Mouse (Mus musculus) Patski (cell line): ENCODE measurements around the gene Xrcc1. TPM values are rescaled to one million over a fixed set of nuclear protein-coding genes. Genes with fewer than 3 reads are reported as not detected.
"Not testable (repeated sequence)": the region's sequence is repeated elsewhere in the genome, so short reads cannot be mapped to it uniquely, and the experiment has no call there.

Source experiments
- ATAC-seq: fragments of 100-300 bp; one replicate; pipeline ENCODE4 v1.8.0; 2021
- CTCF ChIA-PET: fragments of 350-600 bp; sonication (Branson Sonifier 250); formaldehyde crosslinking; loops from one replicate; lab custom pipeline; 2022; ENCODE audit warnings: inconsistent platforms; lab: Charles Lee
- POLR2A ChIA-PET: fragments of 350-600 bp; sonication (Branson Sonifier 250); formaldehyde crosslinking; loops from one replicate; lab custom pipeline; 2022; ENCODE audit warnings: antibody characterized with exemption, inconsistent platforms; lab: Charles Lee
- DNase-seq: peaks from one replicate; pipeline ENCODE4 v3.0.0-alpha.2; 2011; ENCODE audit warnings: low read depth, low spot score
- H3K27me3 ChIP-seq: fragments of 371-371 bp; one replicate; pipeline ENCODE4 v1.5.1; 2021
- CTCF ChIP-seq: fragments of 100-300 bp; IDR thresholded peaks from one replicate; pipeline ENCODE4 v1.5.1; 2021
- in situ Hi-C: fragments of 300-500 bp; cut with MboI; formaldehyde crosslinking; loops from 3 replicates; pipeline ENCODE4 v1.11.1; 2018; ENCODE audit warnings: low pct_unique_long_range_greater_than_20kb, mixed read lengths
- polyA plus RNA-seq: library from polyadenylated mRNA; unstranded; gene quantifications from one replicate; pipeline ENCODE4 v1.2.3, GENCODE M21; 2021

The Xrcc1 gene
- polyA plus RNA-seq, 1 experiment from 2014 or later = 60.3 TPM

DNA sequence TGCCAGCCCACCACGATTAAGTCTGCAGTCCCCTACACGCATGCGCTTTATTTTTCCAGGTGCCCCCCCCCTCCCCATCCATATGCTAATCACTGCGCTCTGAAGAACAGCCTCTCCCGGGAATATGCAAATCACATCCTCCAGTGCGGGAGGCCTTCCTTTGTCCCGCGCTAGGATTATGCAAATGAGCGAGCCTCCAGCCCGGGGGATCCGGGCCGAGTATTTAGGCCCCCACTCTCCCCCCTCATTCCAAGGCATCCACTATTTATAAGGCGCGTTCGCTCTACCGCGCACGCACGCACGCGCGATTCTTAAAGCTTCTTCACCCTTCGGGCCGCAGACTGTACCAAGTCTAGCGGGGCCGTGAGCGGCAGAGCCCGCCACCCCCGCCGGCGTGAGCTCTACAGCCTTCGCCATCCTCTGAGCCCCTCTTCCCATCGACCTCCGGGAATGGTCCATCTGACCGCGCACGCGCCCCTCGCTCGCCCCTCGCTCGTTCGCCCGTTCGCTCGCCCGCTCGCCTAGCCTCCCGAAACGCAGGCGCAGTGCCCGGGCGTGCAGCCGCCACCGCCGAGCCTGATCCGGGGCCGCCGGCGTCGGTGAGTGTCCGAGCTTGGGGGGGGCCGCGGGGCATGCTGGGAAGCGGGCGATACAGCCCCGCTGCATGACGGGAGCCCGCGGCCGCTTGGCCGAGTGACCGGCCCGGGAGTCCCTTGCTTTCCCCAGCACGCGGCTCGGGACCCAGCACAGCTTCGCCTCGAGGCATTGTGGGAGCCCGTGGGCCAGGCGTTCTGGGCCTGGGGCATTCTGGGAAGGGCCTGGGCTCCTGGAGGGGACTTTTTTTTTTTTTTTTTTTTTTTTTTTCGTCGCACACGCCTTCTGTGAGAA is 39.0 kb upstream of the Xrcc1 start, which contains the start of gene Zfp428:
Gene Zfp428, plus strand, starts transcription at position 169 of the 888 bp plus-strand sequence.
- in situ Hi-C loops = no loop called here
- no peak for TF ChIP-seq CTCF
- DNase-seq (peak; percentile 53), ATAC-seq (peak; percentile 90)
- POLR2A ChIA-PET = interaction anchor here (0.6 to 2.5 kb wide), 13 partner anchors 9 to 383 kb away, joined by 3 to 11 read pairs (median 4); partner anchors contain the start of gene Irgq
- H3K27me3 ChIP-seq = no peaks in the 10 kb centered on the region
- CTCF ChIA-PET = interaction anchor here (1.2 to 2.1 kb wide), 4 partner anchors 11 to 34 kb away, joined by 3 to 9 read pairs (median 6); partner anchors contain the start of gene Irgq

DNA sequence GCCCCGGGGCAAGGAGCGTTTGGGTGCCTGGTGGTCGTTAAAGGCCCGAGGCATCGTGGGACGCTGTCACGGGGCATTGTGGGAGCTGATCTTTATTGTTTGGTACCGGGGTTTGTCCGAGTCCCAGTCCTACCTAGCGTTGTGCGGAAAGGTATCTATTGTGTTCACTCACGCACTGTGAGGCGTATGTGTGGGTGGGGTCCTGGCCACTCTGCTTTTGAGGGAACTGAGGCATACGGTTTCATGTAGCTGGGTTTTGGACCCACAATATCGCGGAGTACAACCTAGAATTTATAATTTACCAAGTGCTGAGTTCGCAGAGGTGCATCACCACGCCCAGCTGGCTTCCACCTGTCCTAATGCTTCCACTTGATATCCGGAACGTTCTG is 38.4 kb upstream of the Xrcc1 start:
- DNase-seq = no peak
- no peak for TF ChIP-seq CTCF
- H3K27me3 ChIP-seq = no peaks in the 10 kb centered on the region
- ChIA-PET CTCF (interaction anchor here (0.6 to 2.1 kb wide), 4 partner anchors 10 to 29 kb away, joined by 3 to 7 read pairs (median 4); partner anchors contain the start of gene Irgq), POLR2A (interaction anchor here (0.6 to 2.5 kb wide), 10 partner anchors 8 to 384 kb away, joined by 3 to 11 read pairs (median 4); partner anchors contain the start of gene Irgq)
- ATAC-seq = no peak
- in situ Hi-C loops = no loop called here

GRCm38 (mm10) chr7:24512355-24512754 is 33.7 kb upstream of the Xrcc1 start, which contains the start of gene AC161166.1:
Gene AC161166.1, minus strand, starts transcription at chr7:24512455.
- ATAC-seq = no peak
- ChIA-PET POLR2A (interaction anchor here (1.3 kb wide), 1 partner anchor 9 kb away, joined by 3 read pairs; no protein-coding TSS in a partner anchor), CTCF (no interaction called here)
- no peaks in the 10 kb centered on the region for H3K27me3 ChIP-seq
- in situ Hi-C loops = no loop called here
- no peak for DNase-seq
- TF ChIP-seq CTCF = no peak

GRCm38 (mm10) chr7:24516319-24516718 is 29.8 kb upstream of the Xrcc1 start:
- not testable (repeated sequence) for ATAC-seq, DNase-seq
- CTCF ChIA-PET = interaction anchor here (1.5 kb wide), 1 partner anchor 42 kb away, joined by 5 read pairs; no protein-coding TSS in a partner anchor

GRCm38 (mm10) chr7:24517077-24517476 is 29.0 kb upstream of the Xrcc1 start:
- in situ Hi-C loops = no loop called here

More at GRCm38 (mm10) chr7:24516319-24516718, 29.8 kb upstream of the Xrcc1 start:
- H3K27me3 ChIP-seq, in situ Hi-C loops: not testable (repeated sequence)
- POLR2A ChIA-PET = interaction anchor here (1.1 kb wide), 1 partner anchor 9 kb away, joined by 3 read pairs; no protein-coding TSS in a partner anchor

GRCm38 (mm10) chr7:24517654-24518053 is 28.4 kb upstream of the Xrcc1 start:
- POLR2A ChIA-PET = interaction anchor here (1.9 kb wide), 1 partner anchor 10 kb away, joined by 8 read pairs; the partner anchor contains the start of gene Zfp428
- DNase-seq (no peak), ATAC-seq (no peak)
- no peaks in the 10 kb centered on the region for H3K27me3 ChIP-seq
- CTCF ChIA-PET = interaction anchor here (1.5 to 1.8 kb wide), 2 partner anchors 9 to 44 kb away, joined by 5 to 7 read pairs; no protein-coding TSS in a partner anchor
- no peak for TF ChIP-seq CTCF
- in situ Hi-C loops = no loop called here

More at GRCm38 (mm10) chr7:24517077-24517476, 29.0 kb upstream of the Xrcc1 start:
- POLR2A ChIA-PET = interaction anchor here (1.9 kb wide), 1 partner anchor 9 kb away, joined by 8 read pairs; the partner anchor contains the start of gene Zfp428
- H3K27me3 ChIP-seq = no peaks in the 10 kb centered on the region
- CTCF ChIA-PET = interaction anchor here (1.5 to 1.8 kb wide), 2 partner anchors 9 to 43 kb away, joined by 5 to 7 read pairs; no protein-coding TSS in a partner anchor
- ATAC-seq = no peak
- no peak for DNase-seq
- no peak for TF ChIP-seq CTCF

DNA sequence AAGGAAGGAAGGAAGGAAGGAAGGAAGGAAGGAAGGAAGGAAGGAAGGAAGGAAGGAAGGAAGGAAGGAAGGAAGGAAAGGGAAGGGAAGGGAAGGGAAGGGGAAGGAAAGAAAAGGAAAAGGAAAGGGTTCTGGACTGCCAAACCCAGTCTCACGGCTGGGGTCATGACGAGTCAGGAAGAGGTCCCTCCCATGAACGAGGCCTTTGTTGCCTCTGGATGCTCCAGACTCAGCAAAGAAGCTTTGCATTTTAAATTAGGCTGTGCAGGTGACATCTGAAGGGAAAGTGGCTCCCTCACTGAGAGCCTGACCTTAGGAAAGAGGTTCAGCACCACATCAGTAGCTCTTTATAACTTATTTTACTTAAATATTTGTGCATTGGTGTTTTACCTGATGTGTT is 27.0 kb upstream of the Xrcc1 start:
- ATAC-seq (no peak), DNase-seq (no peak)
- POLR2A ChIA-PET = interaction anchor here (0.7 to 1.9 kb wide), 2 partner anchors 12 to 13 kb away, joined by 3 to 8 read pairs; partner anchors contain the start of gene Zfp428
- TF ChIP-seq CTCF = no peak
- H3K27me3 ChIP-seq = no peaks in the 10 kb centered on the region
- CTCF ChIA-PET = no interaction called here
- in situ Hi-C loops = no loop called here

DNA sequence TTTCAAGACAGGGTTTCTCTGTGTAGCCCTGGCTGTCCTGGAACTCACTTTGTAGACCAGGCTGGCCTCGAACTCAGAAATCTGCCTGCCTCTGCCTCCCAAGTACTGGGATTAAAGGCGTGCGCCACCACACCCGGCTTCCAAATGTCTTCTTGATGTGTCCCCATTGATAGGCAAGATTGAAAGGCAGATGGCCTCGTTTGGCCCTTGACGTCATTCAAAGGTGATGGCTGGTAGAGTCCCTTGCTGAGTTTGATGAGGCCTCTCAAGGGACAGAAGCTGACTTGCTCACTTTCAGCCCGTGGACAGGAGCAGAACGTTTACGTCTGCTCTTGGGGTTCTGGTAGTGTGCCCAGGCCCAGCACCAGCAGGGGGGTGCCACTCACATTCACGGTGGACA is 26.0 kb upstream of the Xrcc1 start:
- POLR2A ChIA-PET, DNase-seq, ATAC-seq, H3K27me3 ChIP-seq, in situ Hi-C loops, CTCF ChIA-PET: not testable (repeated sequence)

DNA sequence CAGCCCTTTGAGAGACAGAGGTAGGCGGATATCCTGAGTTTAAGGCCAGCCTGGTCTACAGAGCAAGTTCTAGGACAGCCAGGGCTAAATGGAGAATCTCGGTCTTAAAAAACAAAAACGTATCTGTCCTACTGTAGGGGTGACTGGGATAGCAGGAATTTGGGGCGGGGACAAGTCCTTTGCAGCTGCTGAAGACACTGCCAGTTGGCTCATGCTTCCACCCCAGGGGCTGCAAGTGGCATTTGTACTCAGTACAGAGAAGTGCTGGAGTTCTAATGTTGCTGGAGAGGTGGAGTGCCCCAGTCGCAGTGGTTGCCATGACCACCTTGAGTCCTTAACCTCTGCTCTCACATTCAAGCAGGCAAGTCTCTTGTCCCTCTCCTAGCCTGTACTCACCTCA is 23.3 kb upstream of the Xrcc1 start:
- ChIA-PET POLR2A (interaction anchor here (1.3 kb wide), 1 partner anchor 18 kb away, joined by 3 read pairs; no protein-coding TSS in a partner anchor), CTCF (interaction anchor here (1.0 kb wide), 1 partner anchor 9 kb away, joined by 3 read pairs; no protein-coding TSS in a partner anchor)
- DNase-seq (no peak), ATAC-seq (no peak)
- TF ChIP-seq CTCF = no peak
- in situ Hi-C loops = no loop called here
- no peaks in the 10 kb centered on the region for H3K27me3 ChIP-seq

DNA sequence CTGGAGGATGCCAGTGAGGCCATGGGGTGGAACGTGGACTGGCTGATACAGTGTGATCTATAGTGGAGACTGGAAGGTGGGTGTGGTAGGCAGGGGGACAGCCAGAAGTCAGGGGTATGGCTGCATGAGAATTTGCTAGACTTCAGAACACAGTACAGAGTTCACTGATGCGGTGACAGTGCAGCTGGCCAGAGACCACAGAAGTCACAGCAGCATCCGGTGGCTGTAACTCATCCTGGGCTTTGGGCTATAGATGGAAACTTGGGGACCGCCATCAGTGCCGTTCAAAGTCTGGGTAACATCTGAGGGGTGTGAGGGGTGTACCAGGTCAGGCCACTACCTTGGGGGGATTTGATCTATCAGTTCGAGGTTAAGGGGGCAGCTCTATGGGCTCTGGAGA is 22.4 kb upstream of the Xrcc1 start:
- H3K27me3 ChIP-seq = no peaks in the 10 kb centered on the region
- ChIA-PET CTCF (interaction anchor here (1.0 kb wide), 2 partner anchors 10 to 14 kb away, joined by 3 read pairs; no protein-coding TSS in a partner anchor), POLR2A (interaction anchor here (1.3 kb wide), 1 partner anchor 19 kb away, joined by 3 read pairs; no protein-coding TSS in a partner anchor)
- ATAC-seq (peak; percentile 42), DNase-seq (no peak)
- in situ Hi-C loops = no loop called here
- TF ChIP-seq CTCF = no peak
